Mouse (Mus musculus) frontal cortex, adult 2 months (tissue): ENCODE results near the gene Jarid2. TPM values are rescaled to one million over a fixed set of nuclear protein-coding genes. Genes with fewer than 3 reads are reported as not detected.

ENCODE experiments used
- DNase-seq, 2 experiments: peaks; one replicate each; pipeline ENCODE4 v3.0.0; 2022; ENCODE audit warnings: low spot score in 1 of 2; ENCODE audit errors: extremely low spot score in 1 of 2
- polyA plus RNA-seq: library from polyadenylated mRNA; depleted of rRNA; stranded (reverse); fragments of >200 nt; gene quantifications from 2 replicates; pipeline ENCODE4 v1.2.3, GENCODE M21; 2012

The Jarid2 gene
- polyA plus RNA-seq, 1 experiment = 27.7 TPM

DNA sequence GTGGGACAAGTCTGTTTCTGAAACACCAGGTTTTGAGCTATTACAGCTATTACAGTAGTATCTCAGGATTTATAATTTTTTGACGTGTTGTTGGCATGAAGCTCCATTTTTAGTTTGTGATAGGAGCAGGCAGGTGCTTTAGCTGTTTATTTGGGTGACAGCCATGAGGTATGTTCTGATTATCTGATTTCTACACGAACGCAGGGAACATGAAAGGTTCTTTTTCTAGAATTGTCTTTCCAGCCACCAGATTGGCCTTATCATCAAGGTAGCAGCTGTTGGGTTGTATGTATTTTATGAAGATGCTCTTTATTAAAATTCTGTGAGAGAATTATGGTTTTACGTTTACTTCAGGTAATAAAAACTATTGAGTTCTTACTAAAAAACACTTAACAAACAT is 45.1 kb downstream of the Jarid2 start:
- no peak for DNase-seq

GRCm38 (mm10) chr13:44775396-44775795 is 46.1 kb downstream of the Jarid2 start:
- no peak for DNase-seq

GRCm38 (mm10) chr13:44780506-44780905 is 51.2 kb downstream of the Jarid2 start:
- DNase-seq = no peak

GRCm38 (mm10) chr13:44781126-44781525 is 51.9 kb downstream of the Jarid2 start:
- DNase-seq = no peak

- no peak for DNase-seq
Measured at GRCm38 (mm10) chr13:44784551-44784950, 55.3 kb downstream of the Jarid2 start.

DNA sequence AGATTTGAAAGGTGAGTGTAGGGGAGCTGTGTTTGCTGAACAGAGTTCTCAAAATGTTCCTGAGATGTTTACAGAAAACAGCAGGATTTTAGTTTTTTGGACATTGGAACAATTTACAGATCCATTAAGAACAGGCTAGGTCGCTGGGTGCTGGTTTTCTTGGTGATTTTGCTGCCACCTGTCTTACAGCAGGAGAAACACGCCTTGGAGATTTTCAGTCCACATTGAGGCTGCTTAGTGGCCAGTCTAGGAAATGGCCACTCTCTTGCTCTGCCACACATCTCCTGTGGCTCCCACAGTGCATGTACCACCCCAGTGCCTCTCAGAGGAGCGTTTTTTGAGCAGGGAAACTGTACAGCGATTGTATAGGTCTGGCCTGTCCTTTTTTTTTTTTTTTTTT is 57.0 kb downstream of the Jarid2 start:
- peak; percentile 38 to 63 for DNase-seq

DNA sequence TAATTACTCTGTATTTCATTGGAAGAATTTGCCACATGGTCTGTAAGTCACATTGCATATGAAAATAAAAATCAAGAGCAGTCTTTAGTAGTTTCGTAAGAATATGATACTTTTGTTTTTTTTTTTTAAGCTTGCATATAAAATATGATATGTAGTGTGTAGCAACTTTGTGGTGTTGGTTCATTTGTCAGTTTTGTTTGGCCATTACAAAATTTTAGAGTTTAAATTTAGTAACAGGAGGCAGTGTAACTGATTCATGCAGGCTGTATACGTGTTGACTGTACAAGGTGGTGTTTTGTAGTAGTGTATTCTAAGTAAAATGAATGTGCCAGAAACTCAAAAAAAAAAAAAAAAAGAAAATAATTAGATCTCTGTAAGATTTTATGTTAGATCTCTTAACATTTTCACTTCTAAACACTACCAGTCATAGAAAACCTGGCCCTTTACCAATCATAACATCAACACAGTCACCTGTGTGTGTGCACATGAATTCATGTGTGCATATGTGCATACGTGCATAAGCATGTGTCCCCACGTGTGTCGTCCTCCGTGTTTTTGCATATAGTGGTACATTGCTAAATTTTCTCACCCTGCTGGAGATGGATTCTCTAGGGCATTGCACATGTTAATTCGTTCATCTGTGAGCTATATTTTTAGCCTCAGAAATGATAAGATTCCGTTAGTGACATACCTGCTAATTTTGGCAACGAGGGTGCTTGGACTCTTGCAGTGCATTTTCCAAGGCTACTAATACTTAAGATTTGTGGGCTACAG is 59.3 kb downstream of the Jarid2 start:
- DNase-seq = no peak

DNA sequence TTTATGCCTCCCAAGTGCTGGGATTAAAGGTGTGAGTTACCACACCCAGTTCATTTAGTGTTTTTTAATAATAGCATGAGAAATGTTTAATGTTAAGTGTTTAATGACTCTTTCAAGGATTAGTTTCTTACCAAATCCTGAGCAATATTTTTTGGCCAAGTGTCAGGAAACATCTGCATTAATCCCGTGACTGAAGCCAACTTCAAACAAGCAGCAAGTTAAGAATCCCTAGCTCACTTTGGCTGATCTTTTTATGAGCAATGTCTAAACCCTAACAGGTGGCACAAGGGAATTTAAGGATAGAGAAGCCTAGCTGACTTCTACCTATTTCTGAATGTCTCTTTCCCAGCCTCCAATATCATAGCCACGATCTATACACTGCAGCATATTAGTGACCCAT is 60.7 kb downstream of the Jarid2 start:
- DNase-seq = no peak

GRCm38 (mm10) chr13:44792361-44792892 is 63.2 kb downstream of the Jarid2 start:
- no peak for DNase-seq

GRCm38 (mm10) chr13:44795891-44796290 is 66.6 kb downstream of the Jarid2 start:
- no peak for DNase-seq

DNA sequence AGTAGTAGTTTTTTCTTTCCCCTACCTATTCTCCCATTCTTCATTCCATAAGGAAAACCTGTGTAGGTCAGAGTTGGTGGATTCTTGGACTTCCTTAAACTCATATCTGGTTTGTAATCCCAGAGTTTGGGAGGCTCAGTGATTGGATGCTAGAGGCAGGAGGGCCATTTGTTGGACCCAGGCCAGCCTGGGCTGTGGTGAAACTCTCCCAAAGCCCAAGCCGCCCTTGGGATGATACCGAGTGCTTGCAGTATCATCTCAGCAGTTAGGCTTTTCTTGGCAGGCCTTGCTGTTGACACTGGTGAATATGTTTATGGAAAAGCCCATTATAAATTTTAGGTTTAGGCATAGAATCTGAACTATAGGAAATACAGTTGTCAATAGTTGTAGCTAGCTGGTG is 67.5 kb downstream of the Jarid2 start:
- no peak for DNase-seq

DNA sequence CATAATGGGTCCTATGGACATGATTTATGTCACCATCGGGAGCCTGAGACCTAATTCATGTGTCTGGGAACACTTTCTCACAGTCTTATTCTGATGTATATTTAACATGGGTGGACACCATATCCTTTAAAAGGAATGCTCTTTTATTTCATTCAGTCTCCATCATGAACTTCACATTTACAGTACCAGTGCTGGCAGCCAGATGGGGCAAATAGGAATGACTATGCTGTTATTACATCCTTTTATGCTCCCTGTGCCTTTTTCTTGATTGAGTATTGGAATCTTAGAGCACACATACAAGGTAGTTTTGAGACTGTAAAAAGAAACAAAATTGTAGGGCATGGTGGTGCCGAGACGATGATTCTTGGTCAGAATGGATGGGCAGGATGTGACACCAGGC is 69.0 kb downstream of the Jarid2 start:
- no peak for DNase-seq

DNA sequence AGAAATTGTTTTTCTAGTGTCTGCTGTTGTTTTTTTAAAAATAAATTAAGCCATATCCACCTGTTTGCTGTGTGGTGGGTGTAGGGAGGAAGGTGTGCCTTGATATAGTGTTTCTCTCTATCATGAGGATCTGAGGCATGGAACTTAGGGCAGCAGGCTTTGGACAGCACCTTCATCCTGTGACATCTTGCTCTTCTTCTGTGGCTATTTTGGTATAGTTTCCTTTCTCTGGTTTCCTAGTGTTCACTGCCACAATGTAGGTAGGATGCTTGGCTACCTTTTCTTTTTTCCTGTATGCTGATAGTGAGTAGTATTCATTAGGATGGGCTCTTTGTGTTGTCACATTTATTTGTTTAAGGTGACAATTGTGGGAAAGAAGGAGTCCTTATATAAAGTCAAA is 69.9 kb downstream of the Jarid2 start:
- no peak for DNase-seq

DNA sequence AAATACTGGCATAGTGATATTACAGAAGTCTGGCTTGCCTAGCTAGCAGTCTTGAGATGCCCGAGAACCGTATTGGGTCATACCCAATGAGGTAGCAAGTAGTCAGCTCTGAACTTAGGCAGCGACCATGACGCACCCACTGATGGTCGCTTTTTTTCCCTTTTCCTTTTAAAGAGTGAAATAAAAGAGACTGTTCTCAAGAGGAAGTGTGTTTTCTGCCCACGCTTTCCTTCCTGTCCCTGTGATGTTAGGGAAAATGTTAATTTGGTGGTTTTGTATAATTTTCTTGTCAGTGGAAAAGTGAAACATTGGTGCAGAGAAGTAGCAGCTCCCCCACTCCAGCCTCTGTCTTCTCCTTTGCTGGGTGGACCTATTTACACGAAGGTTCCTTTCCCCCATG is 70.8 kb downstream of the Jarid2 start:
- DNase-seq = peak in 1 of 2 experiments; percentile 53

GRCm38 (mm10) chr13:44804876-44805275 is 75.6 kb downstream of the Jarid2 start:
- DNase-seq = peak in 1 of 2 experiments; percentile 62

DNA sequence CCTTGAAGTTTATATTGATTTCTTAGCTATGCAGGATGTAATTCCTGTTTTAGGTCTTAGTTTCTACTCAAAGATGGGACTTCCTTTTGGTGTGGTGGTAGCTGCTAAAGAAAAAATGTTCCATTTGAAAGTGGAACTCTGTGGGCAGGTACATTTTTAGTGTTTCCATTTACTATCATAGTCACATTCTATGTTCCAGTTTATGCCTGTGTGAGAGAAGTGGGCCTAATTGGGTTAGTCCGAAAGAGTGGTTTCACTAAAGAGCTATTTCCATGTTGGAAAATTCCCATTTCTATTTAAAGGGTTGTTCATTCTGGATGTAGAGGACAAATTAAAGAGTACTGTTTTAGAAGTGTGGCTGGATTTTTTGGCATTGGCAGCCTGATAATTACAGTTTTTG is 79.0 kb downstream of the Jarid2 start:
- DNase-seq = peak in 1 of 2 experiments; percentile 45

DNA sequence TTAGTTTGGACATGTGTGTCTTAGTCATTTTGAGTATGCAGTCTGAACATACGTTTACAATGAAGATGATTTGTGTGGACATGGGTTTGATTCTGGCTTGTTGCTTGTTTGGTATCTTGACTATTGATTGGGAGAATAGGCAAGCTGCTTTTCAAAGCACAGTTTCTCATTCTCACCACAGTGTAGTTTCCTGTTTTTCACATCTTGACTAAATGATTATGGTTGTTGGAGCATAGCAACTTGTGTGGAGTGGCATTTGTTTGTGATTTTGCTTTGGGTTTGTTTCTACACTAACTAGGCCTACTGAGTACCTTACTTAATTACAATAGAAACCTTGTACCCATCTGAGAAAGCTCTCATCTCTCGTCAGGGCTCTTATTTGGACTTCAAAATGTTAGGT is 81.7 kb downstream of the Jarid2 start:
- no peak for DNase-seq

- DNase-seq = no peak
Measured at GRCm38 (mm10) chr13:44811601-44812000, 82.3 kb downstream of the Jarid2 start.

DNA sequence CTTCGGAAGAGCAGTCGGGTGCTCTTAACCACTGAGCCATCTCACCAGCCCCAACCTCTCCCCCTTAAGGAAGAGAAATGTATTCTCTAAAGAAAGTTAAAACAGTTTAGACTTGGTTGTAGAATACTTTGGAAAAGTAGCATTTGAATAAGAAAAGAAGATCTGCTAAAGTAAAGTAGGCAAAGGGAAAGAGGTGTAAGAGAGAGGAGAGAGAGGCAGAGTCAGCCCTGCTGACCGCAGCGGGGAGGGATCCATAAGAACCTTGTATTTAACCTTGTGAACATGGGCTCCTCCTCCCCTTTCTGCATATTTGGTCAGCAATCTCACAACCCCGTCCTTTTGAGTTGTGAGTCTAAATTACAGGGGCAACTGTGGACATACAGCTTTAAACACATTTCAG is 83.1 kb downstream of the Jarid2 start:
- DNase-seq = no peak

- DNase-seq = peak in 1 of 2 experiments; percentile 44
Measured at GRCm38 (mm10) chr13:44819400-44819799, 90.1 kb downstream of the Jarid2 start.

GRCm38 (mm10) chr13:44822578-44822977 is 93.3 kb downstream of the Jarid2 start:
- no peak for DNase-seq

DNA sequence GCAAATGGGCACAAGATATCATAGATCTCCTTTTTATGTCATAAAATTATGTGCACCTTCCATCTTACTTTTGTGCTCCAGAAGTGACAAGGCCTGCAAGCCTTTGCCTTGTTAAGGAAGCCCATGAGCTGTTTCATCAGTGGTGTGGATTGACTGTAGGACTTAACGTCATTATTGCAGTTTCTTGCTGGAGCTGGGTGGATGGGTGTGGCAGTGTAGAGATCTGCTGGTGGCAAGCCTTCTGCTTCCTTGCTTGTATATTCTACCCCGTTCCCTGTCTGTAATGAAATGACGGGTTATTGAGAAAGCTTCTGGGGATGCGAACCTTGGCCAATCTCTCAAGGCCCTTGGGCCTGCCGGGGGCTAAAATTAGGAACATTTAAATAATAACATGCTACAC is 99.6 kb downstream of the Jarid2 start:
- DNase-seq = no peak
